Mouse (Mus musculus) neural tube, embryonic 12.5 days (tissue): ENCODE results near the gene Adcy9. TPM values are rescaled to one million over a fixed set of nuclear protein-coding genes. Genes with fewer than 3 reads are reported as not detected.

Experiments
- ATAC-seq: fragments of 200-750 bp; cut with Nextera tagmentation; 2 replicates; pipeline ENCODE4 v1.8.0; 2017; ENCODE audit warnings: low read depth, mild to moderate bottlenecking, moderate TSS enrichment, moderate library complexity; ENCODE audit not compliant: low FRiP score
- H3K27ac ChIP-seq: fragments of 300-500 bp; sonication (generic); 2 replicates; pipeline ENCODE4 v1.5.1; 2016
- H3K27me3 ChIP-seq: fragments of 300-500 bp; sonication (generic); replicated peaks from 2 replicates; pipeline ENCODE4 v1.6.1; 2016; ENCODE audit warnings: mild to moderate bottlenecking
- H3K36me3 ChIP-seq: fragments of 300-500 bp; sonication (generic); 2 replicates; pipeline ENCODE4 v1.6.1; 2016; ENCODE audit warnings: mild to moderate bottlenecking
- H3K4me1 ChIP-seq: fragments of 300-500 bp; sonication (generic); 2 replicates; pipeline ENCODE4 v1.6.1; 2016
- H3K4me2 ChIP-seq: fragments of 300-500 bp; sonication (generic); replicated peaks from 2 replicates; pipeline ENCODE4 v1.6.1; 2016; ENCODE audit warnings: mild to moderate bottlenecking
- H3K4me3 ChIP-seq: fragments of 300-500 bp; sonication (generic); 2 replicates; pipeline ENCODE4 v1.5.1; 2016
- H3K9ac ChIP-seq: fragments of 300-500 bp; sonication (generic); 2 replicates; pipeline ENCODE4 v1.6.1; 2016; ENCODE audit warnings: mild to moderate bottlenecking
- H3K9me3 ChIP-seq: fragments of 300-500 bp; sonication (generic); 2 replicates; pipeline ENCODE4 v1.6.1; 2016; ENCODE audit warnings: mild to moderate bottlenecking
- WGBS: fragments of 180-500 bp; shearing (Covaris S2); methylation state at CpG from one replicate; pipeline ENCODE4 v1.1.7; 2016; 5-methylcytosine and 5-hydroxymethylcytosine counted together
- polyA plus RNA-seq: library from polyadenylated mRNA; unstranded; fragments of >200 nt; fragmentation: Nextera tagmentation; extraction: Ambion mirVana; gene quantifications from 2 replicates; pipeline ENCODE4 v1.2.1, GENCODE M21; 2016

The Adcy9 gene
- polyA plus RNA-seq, 1 experiment from 2014 or later = 3.0 TPM

DNA sequence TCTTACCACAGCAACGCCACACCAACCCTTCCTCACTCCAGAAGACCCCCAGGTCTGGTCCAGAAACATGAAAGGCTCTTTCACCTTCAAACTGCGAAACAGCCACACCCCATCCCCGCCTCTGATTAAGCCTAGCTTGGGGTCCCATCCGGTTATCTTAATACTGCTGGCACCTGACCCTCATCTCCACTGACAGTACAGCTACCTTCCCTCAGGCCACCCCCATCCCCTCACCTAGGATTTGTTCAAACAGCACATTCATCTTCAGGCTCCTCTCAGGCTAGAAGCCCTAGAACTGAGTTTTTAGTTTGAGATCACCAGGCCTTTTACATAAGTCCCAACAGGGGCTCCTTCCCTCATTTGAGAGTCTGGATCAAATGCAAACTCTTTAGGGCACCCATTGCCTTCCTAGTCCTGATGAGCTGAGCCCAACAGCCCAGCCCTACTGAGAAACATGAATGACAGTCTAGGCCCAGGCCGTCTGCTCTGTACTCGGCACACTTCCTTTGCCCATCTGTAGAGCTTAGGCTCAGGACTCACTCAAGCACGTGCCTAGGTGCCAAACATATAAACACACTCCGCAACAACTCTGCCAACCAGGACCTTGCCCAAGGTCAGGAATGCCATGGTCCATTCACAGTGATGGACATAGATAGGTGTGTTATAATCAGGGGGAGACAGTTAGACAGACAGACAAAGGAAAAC is 5.3 kb downstream of the Adcy9 start:
- H3K36me3 ChIP-seq = no peaks in the 10 kb centered on the region
- H3K4me2 ChIP-seq = peak overlapping the region; percentile 21
- 85% methylated on average over 8 of the region's 8 CpGs for WGBS
- H3K9me3 ChIP-seq = no peaks in the 10 kb centered on the region
- peaks cover 20% of the 10 kb centered on the region for H3K4me1 ChIP-seq
- no peak overlapping the region for H3K4me3 ChIP-seq
- H3K27me3 ChIP-seq = peaks cover 21% of the 10 kb centered on the region
- no peak for ATAC-seq
- no peak overlapping the region for H3K9ac ChIP-seq
- no peak overlapping the region for H3K27ac ChIP-seq

DNA sequence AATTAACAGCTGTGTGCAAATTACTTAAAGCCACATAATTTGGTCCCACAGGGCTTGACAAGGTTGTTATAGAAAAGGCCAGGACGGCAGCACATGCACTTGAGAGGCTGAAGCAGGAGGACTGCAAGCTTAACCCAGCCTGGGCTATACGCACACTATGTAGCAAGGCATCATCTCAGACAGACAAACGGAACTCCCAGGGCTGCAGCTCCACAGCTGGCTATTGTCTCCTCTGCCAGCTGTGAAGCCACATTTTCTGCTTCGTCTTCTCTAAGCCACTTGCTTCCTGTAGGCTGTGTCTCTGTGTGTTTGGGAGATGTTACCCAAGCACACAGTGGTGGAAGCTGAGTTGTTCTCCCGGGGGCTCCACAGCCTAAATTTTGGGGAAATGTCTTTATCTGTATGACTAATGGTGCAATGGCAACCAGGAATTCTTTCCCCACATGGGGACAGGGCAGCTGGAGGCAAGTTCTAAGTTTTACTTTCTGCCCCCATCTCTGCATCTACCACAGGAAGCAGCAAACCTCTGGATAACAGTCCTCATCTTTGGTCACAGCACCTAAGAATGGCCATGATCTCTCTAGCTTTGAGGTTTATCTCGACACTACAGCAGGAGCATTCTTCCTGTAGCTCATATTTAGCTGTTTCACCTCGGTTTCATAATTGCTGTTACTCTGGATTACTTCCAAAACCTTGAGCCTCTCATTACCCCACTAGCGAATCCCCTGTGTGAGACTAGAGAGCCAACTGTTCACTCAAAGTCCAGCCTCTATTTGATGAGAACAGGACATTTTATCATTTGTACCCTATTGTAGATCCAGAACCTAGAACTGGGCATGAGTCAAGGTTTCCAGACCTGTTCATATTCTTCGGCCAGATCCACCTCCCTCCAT is 6.1 kb downstream of the Adcy9 start:
- Histone ChIP-seq H3K36me3 (no peaks in the 10 kb centered on the region), H3K4me3 (no peak overlapping the region), H3K9me3 (no peaks in the 10 kb centered on the region), H3K27me3 (peaks cover 17% of the 10 kb centered on the region), H3K27ac (no peak overlapping the region), H3K9ac (no peak overlapping the region), H3K4me2 (no peak overlapping the region), H3K4me1 (peaks cover 14% of the 10 kb centered on the region)
- 76% methylated on average over 9 of the region's 9 CpGs for WGBS
- no peak for ATAC-seq

DNA sequence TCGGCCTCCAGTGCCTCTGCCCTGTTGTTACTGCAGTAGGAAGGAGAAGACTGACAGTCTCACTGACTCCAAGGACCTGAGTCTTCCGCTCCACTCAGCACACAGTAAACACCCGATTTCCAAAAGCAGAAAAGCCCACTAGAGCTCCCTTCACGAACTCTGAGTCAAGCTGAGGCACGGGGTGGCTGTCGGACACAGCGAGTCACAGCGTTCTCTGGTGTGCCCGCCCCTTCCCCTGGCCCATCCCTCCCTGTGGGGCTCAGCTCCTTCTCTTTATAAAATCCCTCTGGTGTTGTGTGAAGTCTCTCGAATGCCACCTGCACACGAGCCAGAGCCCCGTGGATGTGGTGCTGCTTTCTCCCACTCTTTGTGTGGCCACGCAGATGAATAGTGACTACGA is 7.0 kb downstream of the Adcy9 start:
- Histone ChIP-seq H3K4me1 (peaks cover 5% of the 10 kb centered on the region), H3K27me3 (peaks cover 8% of the 10 kb centered on the region), H3K4me3 (no peak overlapping the region), H3K36me3 (no peaks in the 10 kb centered on the region), H3K9ac (no peak overlapping the region), H3K9me3 (no peaks in the 10 kb centered on the region), H3K4me2 (no peak overlapping the region), H3K27ac (no peak overlapping the region)
- no peak for ATAC-seq
- WGBS = 58% methylated on average over 14 of the region's 14 CpGs

DNA sequence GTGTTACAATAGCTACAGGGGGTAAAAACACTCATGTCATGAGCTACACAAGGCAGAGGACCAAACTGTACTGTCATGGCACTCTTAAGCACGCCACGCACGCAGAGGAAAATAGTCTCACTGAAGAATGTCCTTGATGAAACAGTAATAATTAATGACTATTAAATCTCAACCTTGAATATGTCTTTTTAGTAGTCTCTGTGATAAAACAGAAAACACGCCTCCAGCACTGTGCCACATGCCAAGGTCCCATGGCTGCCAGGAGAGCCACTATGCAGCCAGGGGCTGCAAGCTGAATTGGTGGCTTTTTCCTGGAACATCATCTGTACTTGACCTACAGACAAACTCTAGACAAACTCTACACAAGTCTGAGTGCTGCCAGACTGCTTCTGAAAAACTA is 8.0 kb downstream of the Adcy9 start:
- no peaks in the 10 kb centered on the region; the same call in 1 of the 2 replicates for H3K4me1 ChIP-seq
- H3K27me3 ChIP-seq = no peaks in the 10 kb centered on the region
- no peak overlapping the region for H3K4me2 ChIP-seq
- H3K27ac ChIP-seq = no peak overlapping the region
- H3K36me3 ChIP-seq = no peaks in the 10 kb centered on the region
- H3K9ac ChIP-seq = no peak overlapping the region
- no peak for ATAC-seq
- H3K4me3 ChIP-seq = no peak overlapping the region
- 92% methylated on average over 4 of the region's 4 CpGs for WGBS
- no peaks in the 10 kb centered on the region for H3K9me3 ChIP-seq

DNA sequence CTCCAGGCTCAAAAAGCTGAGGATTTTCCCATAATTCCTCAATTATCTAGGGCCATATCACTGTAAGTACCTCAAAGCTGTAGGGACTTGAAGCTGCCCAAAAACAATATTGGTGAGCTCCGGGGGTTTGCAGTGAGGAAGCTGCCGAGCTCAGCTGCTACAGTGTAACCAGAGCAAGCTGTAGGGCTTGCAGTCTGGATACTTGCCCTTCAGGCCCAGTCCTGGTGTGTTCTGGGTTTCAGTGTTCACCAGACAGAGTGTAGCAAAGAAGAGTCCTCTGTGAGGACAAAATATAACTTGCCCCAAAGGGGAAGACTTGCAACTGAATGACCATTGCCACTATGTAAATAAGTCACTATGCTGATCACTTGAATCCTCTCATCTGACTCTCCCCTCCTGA is 9.0 kb downstream of the Adcy9 start:
- ATAC-seq = no peak
- WGBS = 73% methylated on average over 2 of the region's 2 CpGs
- H3K4me3 ChIP-seq = no peak overlapping the region
- H3K36me3 ChIP-seq = no peaks in the 10 kb centered on the region
- no peak overlapping the region for H3K4me2 ChIP-seq
- no peak overlapping the region for H3K27ac ChIP-seq
- no peaks in the 10 kb centered on the region for H3K9me3 ChIP-seq
- no peak overlapping the region for H3K9ac ChIP-seq
- H3K4me1 ChIP-seq = no peaks in the 10 kb centered on the region; the same call in 1 of the 2 replicates
- no peaks in the 10 kb centered on the region for H3K27me3 ChIP-seq

DNA sequence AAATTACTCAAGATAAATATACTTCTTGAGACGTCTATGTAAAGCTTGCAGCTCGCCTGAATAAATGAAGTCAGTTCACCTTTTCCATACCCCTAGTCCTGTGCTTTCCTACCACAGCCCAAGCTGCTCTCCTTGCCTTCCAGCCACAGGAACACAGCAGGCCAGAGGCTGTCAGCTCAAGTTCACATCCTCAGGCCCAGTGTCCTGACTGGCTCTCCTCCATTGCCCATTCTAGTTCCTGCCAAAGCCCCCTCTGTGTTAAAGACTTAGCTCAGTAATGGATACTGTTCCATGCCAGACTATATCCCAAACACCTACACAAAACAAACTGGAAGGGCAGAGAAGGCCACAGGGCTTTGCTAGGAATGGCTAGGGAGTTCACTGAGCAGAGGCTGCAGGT is 12.8 kb downstream of the Adcy9 start:
- no peak overlapping the region for H3K9ac ChIP-seq
- no peaks in the 10 kb centered on the region for H3K36me3 ChIP-seq
- no peaks in the 10 kb centered on the region for H3K4me1 ChIP-seq
- no peaks in the 10 kb centered on the region for H3K27me3 ChIP-seq
- no peak overlapping the region for H3K4me3 ChIP-seq
- WGBS = 72% methylated on average over 2 of the region's 2 CpGs
- no peak overlapping the region for H3K27ac ChIP-seq
- no peak overlapping the region for H3K4me2 ChIP-seq
- no peak for ATAC-seq
- H3K9me3 ChIP-seq = no peaks in the 10 kb centered on the region

DNA sequence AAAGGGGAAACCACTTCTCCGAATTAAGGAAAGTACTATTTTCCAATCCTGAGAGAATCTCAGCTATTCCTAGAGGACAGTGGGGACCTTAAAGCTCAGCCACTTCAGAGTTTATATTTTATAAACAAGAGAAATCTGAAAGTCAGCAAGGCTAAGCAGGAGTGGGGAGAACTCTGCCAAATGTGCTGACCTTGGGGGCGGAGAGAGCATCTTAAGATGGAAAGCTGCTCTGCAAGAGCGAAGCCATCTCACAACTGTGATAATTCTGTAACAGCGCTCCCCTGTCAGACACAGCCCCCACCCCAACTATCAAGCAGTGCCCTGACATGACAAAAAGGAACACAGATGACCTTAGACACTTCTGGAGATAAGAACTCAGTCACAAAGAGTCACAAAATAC is 13.6 kb downstream of the Adcy9 start:
- Histone ChIP-seq H3K4me1 (no peaks in the 10 kb centered on the region), H3K27ac (no peak overlapping the region), H3K4me2 (no peak overlapping the region), H3K36me3 (no peaks in the 10 kb centered on the region), H3K9me3 (no peaks in the 10 kb centered on the region), H3K27me3 (no peaks in the 10 kb centered on the region), H3K9ac (no peak overlapping the region), H3K4me3 (no peak overlapping the region)
- WGBS = 86% methylated on average over 4 of the region's 4 CpGs
- no peak for ATAC-seq

DNA sequence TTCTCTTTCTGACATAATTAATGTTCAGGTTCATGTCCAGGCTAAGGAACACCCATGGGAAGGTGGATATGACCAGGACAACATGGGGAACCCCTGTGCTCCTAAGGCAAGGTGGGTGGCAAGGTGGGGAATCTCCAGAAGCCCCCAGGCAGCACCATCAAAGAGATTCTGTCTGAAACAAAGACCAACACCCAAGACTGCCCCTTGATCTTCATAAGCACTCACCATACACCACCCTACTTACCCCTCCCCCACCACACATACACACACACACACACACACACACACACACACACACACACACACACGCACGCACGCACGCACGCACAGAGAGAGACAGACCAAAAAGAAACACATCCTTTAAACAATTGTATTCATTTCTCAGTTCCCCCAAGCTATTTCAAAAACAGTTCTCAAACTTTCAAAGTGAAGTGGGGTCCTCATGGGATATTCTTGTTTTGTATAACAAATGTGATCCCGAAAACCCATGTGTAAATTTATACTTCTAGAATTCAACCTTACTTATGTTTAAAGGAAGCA is 14.2 kb downstream of the Adcy9 start:
- H3K27me3 ChIP-seq = no peaks in the 10 kb centered on the region
- H3K4me1 ChIP-seq = no peaks in the 10 kb centered on the region
- no peak overlapping the region for H3K4me2 ChIP-seq
- no peak overlapping the region for H3K27ac ChIP-seq
- no peaks in the 10 kb centered on the region for H3K36me3 ChIP-seq
- ATAC-seq = no peak
- H3K9me3 ChIP-seq = no peaks in the 10 kb centered on the region
- 95% methylated on average over 6 of the region's 6 CpGs for WGBS
- no peak overlapping the region for H3K9ac ChIP-seq
- H3K4me3 ChIP-seq = no peak overlapping the region

DNA sequence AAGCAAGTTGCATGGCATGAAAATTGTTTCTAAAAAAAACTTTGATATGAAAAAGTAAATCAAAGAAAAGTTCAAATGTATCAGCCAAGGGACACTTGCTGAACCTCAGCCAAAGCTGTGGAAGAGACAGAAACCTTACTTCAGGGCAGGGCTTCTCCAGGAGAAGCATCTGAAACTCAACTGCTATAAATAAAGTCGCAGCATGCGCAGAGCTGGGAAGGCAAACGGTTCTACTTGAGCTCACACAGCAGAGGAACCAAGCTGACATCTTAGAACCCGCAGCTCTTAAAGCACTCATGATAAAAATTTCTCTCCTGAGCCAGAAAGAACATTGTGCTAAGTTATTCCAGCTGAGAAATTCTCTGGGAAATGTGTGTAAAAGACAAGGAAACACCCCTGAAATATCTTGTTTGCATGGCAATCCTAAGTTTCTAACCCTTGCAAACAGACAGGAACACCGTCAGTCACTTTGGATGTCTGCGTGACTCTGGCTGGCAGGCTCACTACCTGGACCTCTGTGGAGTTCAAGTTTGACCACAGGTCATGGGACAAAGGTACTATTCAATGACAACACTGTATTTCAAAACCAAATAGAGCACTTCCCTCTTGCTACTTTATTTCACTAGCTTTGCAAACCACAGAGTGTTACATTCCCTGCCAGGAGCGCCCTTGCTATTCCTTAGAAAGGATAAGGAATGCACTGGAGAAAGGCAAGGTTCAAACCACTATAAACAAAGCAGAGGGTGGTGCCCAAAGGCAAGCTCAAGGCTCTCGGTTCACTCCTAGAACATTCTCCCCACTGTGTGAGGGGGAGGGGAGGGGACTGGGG is 15.2 kb downstream of the Adcy9 start:
- H3K27me3 ChIP-seq = no peaks in the 10 kb centered on the region
- no peak overlapping the region for H3K4me2 ChIP-seq
- no peaks in the 10 kb centered on the region for H3K4me1 ChIP-seq
- 65% methylated on average over 8 of the region's 8 CpGs for WGBS
- no peaks in the 10 kb centered on the region for H3K36me3 ChIP-seq
- H3K27ac ChIP-seq = no peak overlapping the region
- H3K9ac ChIP-seq = no peak overlapping the region
- H3K9me3 ChIP-seq = no peaks in the 10 kb centered on the region
- no peak overlapping the region for H3K4me3 ChIP-seq
- ATAC-seq = no peak

DNA sequence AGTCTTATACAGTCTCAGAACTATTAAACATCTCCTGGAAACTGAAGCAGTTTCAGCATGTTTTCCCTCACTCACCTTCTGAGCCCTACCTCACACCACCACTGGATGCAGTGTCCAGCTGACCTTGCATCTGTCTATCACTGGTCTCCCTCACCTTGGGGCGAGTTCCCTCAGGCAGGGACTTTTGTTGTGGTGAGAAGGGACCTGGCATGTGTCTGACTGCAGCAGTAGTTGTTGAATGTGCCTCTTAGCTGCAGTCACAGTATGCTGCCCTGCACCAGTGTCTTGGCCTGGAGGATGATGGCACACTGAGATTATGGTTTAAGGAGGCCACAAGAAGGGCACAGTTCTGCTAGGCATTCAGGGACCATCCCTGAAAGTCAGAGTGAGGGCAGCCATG is 19.2 kb downstream of the Adcy9 start:
- no peaks in the 10 kb centered on the region for H3K9me3 ChIP-seq
- ATAC-seq = no peak
- H3K4me1 ChIP-seq = no peaks in the 10 kb centered on the region
- no peak overlapping the region for H3K27ac ChIP-seq
- no peak overlapping the region for H3K4me3 ChIP-seq
- H3K4me2 ChIP-seq = no peak overlapping the region
- WGBS = 73% methylated on average over 1 of the region's 1 CpGs
- H3K9ac ChIP-seq = no peak overlapping the region
- no peaks in the 10 kb centered on the region for H3K36me3 ChIP-seq
- H3K27me3 ChIP-seq = no peaks in the 10 kb centered on the region

DNA sequence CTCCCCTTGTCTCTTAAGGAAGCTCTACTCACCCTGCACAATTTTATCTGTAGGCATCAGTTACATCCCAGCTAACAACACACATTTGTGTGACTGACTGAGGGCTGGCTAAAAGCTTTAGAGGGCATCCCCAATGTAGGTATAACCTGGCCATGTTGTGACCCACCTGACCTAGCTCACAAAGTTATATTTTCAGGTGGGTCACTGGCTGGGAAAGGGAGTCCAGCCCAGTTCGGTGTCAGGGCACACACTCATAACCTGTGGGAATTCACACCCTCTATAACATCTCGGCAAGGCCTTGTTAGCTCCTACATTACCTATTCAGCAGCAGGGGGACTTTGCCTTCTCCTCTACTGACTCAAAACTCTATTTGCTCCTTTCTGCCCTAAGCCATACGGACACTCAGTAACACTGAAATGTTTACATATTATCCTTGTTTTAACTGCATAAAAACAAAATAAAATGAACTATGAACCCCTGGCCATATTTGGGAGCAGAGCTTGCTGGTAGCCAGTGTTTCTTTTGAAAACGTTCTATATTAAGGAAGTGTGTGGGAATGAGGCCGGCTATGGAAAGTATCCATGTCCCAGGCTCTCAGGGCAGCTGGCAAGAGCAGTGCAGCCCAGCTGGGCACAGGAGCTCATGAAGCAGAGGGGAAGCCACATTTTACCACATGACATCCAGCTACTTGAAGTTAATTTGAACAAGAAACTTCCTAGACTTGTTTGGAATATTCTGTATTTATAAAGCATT is 20.7 kb downstream of the Adcy9 start:
- ATAC-seq = no peak
- no peaks in the 10 kb centered on the region for H3K36me3 ChIP-seq
- no peak overlapping the region for H3K4me2 ChIP-seq
- no peak overlapping the region for H3K4me3 ChIP-seq
- no peaks in the 10 kb centered on the region for H3K9me3 ChIP-seq
- WGBS = 81% methylated on average over 5 of the region's 5 CpGs
- H3K27me3 ChIP-seq = no peaks in the 10 kb centered on the region
- no peaks in the 10 kb centered on the region for H3K4me1 ChIP-seq
- no peak overlapping the region for H3K9ac ChIP-seq
- no peak overlapping the region for H3K27ac ChIP-seq
